In the genomic region with DNA sequence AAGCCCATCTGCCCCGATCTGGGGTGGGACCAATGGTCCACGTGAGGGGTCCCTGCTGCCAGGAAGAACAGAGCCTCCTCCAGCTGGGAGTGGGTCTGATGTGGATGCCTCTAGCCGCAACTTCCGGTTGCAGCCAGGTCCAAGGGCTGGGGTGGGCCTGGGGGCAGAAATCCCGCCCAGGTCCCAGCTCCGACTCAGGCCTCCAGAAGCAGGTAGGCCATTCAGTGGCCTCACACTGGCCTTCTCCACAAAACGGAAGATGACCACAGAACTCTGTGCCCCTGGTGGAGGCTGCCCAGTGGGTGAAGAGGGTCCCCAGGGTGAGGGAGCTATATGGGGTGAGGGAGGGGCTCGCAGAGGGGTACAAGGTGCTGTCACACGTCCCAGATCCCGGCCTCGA, we compare ENCODE assay signal across 19 mouse cellular contexts. TPM values are rescaled to one million over a fixed set of nuclear protein-coding genes. Genes with fewer than 3 reads are reported as not detected.
A peak's percentile ranks its signal among the peaks of the same experiment; 100 is the strongest.
DNase-seq lines count a peak whose midpoint lies in the region; ATAC-seq lines count a peak whose summit lies in the region.
"Had no signal": no experiment of that assay in that cellular context is flagged by ENCODE, and none has a peak within 500 bp of the region (broad histone marks: within the 10 kb centered on the region; RNA-seq: fewer than 3 reads in every experiment).

No protein-coding gene starts in this region.

- H3K4me2 ChIP-seq in neural tube, embryonic 12.5 days (replicated peaks) = peak overlapping the region; percentile 100; the same call in 1 of the 2 replicates
- H3K4me2 ChIP-seq in midbrain, embryonic 15.5 days = peak overlapping the region; percentile 93
- no peak overlapping the region for H3K4me2 ChIP-seq in kidney, embryonic 15.5 days
- H3K4me2 ChIP-seq: heart, embryonic 12.5 days; liver, embryonic 11.5 days had no signal

- ATAC-seq in neural tube, embryonic 12.5 days (ENCODE audit: low FRiP score, low read depth) = no peak
- no peak for ATAC-seq in midbrain, embryonic 15.5 days (replicated peaks)
- no peak for ATAC-seq in kidney, embryonic 15.5 days (replicated peaks; ENCODE audit: low FRiP score)

- H3K36me3 ChIP-seq in neural tube, embryonic 12.5 days = no peaks in the 10 kb centered on the region
- no peaks in the 10 kb centered on the region for H3K36me3 ChIP-seq in midbrain, embryonic 15.5 days (replicated peaks)
- no peaks in the 10 kb centered on the region for H3K36me3 ChIP-seq in kidney, embryonic 15.5 days
- H3K36me3 ChIP-seq: heart, embryonic 12.5 days had no signal

- no peaks in the 10 kb centered on the region for H3K9me3 ChIP-seq in neural tube, embryonic 12.5 days
- H3K9me3 ChIP-seq in midbrain, embryonic 15.5 days = no peaks in the 10 kb centered on the region
- no peaks in the 10 kb centered on the region for H3K9me3 ChIP-seq in kidney, embryonic 15.5 days (replicated peaks)
- H3K9me3 ChIP-seq: heart, embryonic 12.5 days had no signal

- 70% methylated on average over 11 of the region's 11 CpGs for WGBS in neural tube, embryonic 12.5 days
- WGBS in midbrain, embryonic 15.5 days = 70% methylated on average over 11 of the region's 11 CpGs
- 68% methylated on average over 11 of the region's 11 CpGs for WGBS in kidney, embryonic 15.5 days

- H3K4me1 ChIP-seq in neural tube, embryonic 12.5 days = peaks cover 45% of the 10 kb centered on the region
- peaks cover 85% of the 10 kb centered on the region for H3K4me1 ChIP-seq in midbrain, embryonic 15.5 days
- peaks cover 31% of the 10 kb centered on the region for H3K4me1 ChIP-seq in kidney, embryonic 15.5 days

- peak; percentile 3 for DNase-seq in gastrocnemius, postnatal 14 days
- DNase-seq in gastrocnemius, postnatal 4 days (ENCODE audit: low spot score in 2 of 2) = no peak
- no peak for DNase-seq in neural tube, embryonic 10.5 days (ENCODE audit: extremely low spot score, low spot score)
- DNase-seq in yolk sac, embryonic 10.5 days (ENCODE audit: low spot score) = no peak
- DNase-seq: adrenal gland, adult 8-10 months; heart, postnatal 14 days; kidney, adult 9 months; kidney, postnatal 36 days; lung, adult 18-20 months; lung, postnatal 14 days; retina, postnatal 1 day; thymus, postnatal 14 days had no signal

- no peak overlapping the region for H3K4me3 ChIP-seq in neural tube, embryonic 12.5 days
- H3K4me3 ChIP-seq in midbrain, embryonic 15.5 days = peak overlapping the region; percentile 60; the same call in 1 of the 2 replicates
- H3K4me3 ChIP-seq in kidney, embryonic 15.5 days (replicated peaks) = no peak overlapping the region
- H3K4me3 ChIP-seq: heart, embryonic 12.5 days; left cerebral cortex, adult 2 months had no signal

- H3K9ac ChIP-seq in neural tube, embryonic 12.5 days = no peak overlapping the region
- H3K9ac ChIP-seq in midbrain, embryonic 15.5 days = peak overlapping the region; percentile 45
- H3K9ac ChIP-seq in kidney, embryonic 15.5 days = no peak overlapping the region
- H3K9ac ChIP-seq: heart, embryonic 12.5 days had no signal

- no peak overlapping the region for H3K27ac ChIP-seq in neural tube, embryonic 12.5 days
- no peak overlapping the region for H3K27ac ChIP-seq in midbrain, embryonic 15.5 days
- H3K27ac ChIP-seq in kidney, embryonic 15.5 days = no peak overlapping the region
- H3K27ac ChIP-seq: left cerebral cortex, adult 2 months had no signal

- intact Hi-C loops in gastrocnemius, postnatal 14 days (cut with DNase I; ENCODE audit: low total_unique reads) = no loop called here

- peaks cover 59% of the 10 kb centered on the region for H3K27me3 ChIP-seq in neural tube, embryonic 12.5 days (replicated peaks)
- H3K27me3 ChIP-seq in midbrain, embryonic 15.5 days (replicated peaks) = no peaks in the 10 kb centered on the region
- H3K27me3 ChIP-seq in kidney, embryonic 15.5 days = peaks cover 82% of the 10 kb centered on the region

RNA-seq across cellular contexts. Expression of a gene that starts 2.6 kb away (rescaled TPM):
- 1 to 10 TPM; 1.4 to 1.9 TPM for total RNA-seq in gastrocnemius, postnatal 14 days (2021)
- total RNA-seq in gastrocnemius, postnatal 4 days (2021) = 1 to 10 TPM; 2.0 to 2.9 TPM
- polyA plus RNA-seq in neural tube, embryonic 12.5 days (2016; fragmentation: Nextera tagmentation; extraction: Ambion mirVana) = 29.9 and 31.6 TPM in 2 replicates
- 146 and 148 TPM in 2 replicates for polyA plus RNA-seq in midbrain, embryonic 15.5 days (2015; fragmentation: Nextera tagmentation; extraction: Ambion mirVana)
- polyA plus RNA-seq in kidney, embryonic 15.5 days (2015; fragmentation: Nextera tagmentation; extraction: Ambion mirVana) = 3.9 and 7.2 TPM in 2 replicates
- total RNA-seq: granulocyte monocyte progenitor cell, adult 5-6 weeks had no signal

RNA-seq across cellular contexts. Expression of a gene that starts 3.6 kb away (rescaled TPM):
- 1 to 10 TPM; 2.4 to 2.8 TPM for total RNA-seq in gastrocnemius, postnatal 14 days (2021)
- 1 to 10 TPM; 4.4 to 5.1 TPM for total RNA-seq in gastrocnemius, postnatal 4 days (2021)
- 26.8 and 28.2 TPM in 2 replicates for polyA plus RNA-seq in neural tube, embryonic 12.5 days (2016; fragmentation: Nextera tagmentation; extraction: Ambion mirVana)
- polyA plus RNA-seq in midbrain, embryonic 15.5 days (2015; fragmentation: Nextera tagmentation; extraction: Ambion mirVana) = 48.2 and 54.8 TPM in 2 replicates
- 18.2 and 20.1 TPM in 2 replicates for polyA plus RNA-seq in kidney, embryonic 15.5 days (2015; fragmentation: Nextera tagmentation; extraction: Ambion mirVana)

RNA-seq across cellular contexts. Expression of a gene that starts 14.1 kb away (rescaled TPM):
- total RNA-seq in gastrocnemius, postnatal 14 days (2021) = 10 to 100 TPM; 68.7 to 79.0 TPM
- total RNA-seq in gastrocnemius, postnatal 4 days (2021) = 100 to 1,000 TPM; 106 to 120 TPM
- polyA plus RNA-seq in neural tube, embryonic 12.5 days (2016; fragmentation: Nextera tagmentation; extraction: Ambion mirVana) = 284 and 289 TPM in 2 replicates
- polyA plus RNA-seq in midbrain, embryonic 15.5 days (2015; fragmentation: Nextera tagmentation; extraction: Ambion mirVana) = 340 and 347 TPM in 2 replicates
- 158 and 177 TPM in 2 replicates for polyA plus RNA-seq in kidney, embryonic 15.5 days (2015; fragmentation: Nextera tagmentation; extraction: Ambion mirVana)

RNA-seq across cellular contexts. Expression of a gene that starts 16.6 kb away (rescaled TPM):
- total RNA-seq in gastrocnemius, postnatal 14 days (2021) = 1 to 10 TPM; 1.1 TPM
- total RNA-seq in gastrocnemius, postnatal 4 days (2021) = 1 to 10 TPM; 1.7 to 2.5 TPM
- polyA plus RNA-seq in neural tube, embryonic 12.5 days (2016; fragmentation: Nextera tagmentation; extraction: Ambion mirVana) = 8.5 and 9.3 TPM in 2 replicates
- polyA plus RNA-seq in midbrain, embryonic 15.5 days (2015; fragmentation: Nextera tagmentation; extraction: Ambion mirVana) = 11.1 and 11.7 TPM in 2 replicates
- 12.5 and 15.0 TPM in 2 replicates for polyA plus RNA-seq in kidney, embryonic 15.5 days (2015; fragmentation: Nextera tagmentation; extraction: Ambion mirVana)

RNA-seq across cellular contexts. Expression of a gene that starts 20.2 kb away (rescaled TPM):
- total RNA-seq in gastrocnemius, postnatal 14 days (2021) = 10 to 100 TPM in 1 of 2 experiments, 1 to 10 TPM in 1; 9.6 to 10.4 TPM
- 10 to 100 TPM; 19.0 to 20.2 TPM for total RNA-seq in gastrocnemius, postnatal 4 days (2021)
- 3.9 and 4.0 TPM in 2 replicates for polyA plus RNA-seq in neural tube, embryonic 12.5 days (2016; fragmentation: Nextera tagmentation; extraction: Ambion mirVana)
- 2.3 and 2.7 TPM in 2 replicates for polyA plus RNA-seq in midbrain, embryonic 15.5 days (2015; fragmentation: Nextera tagmentation; extraction: Ambion mirVana)
- 8.3 and 9.8 TPM in 2 replicates for polyA plus RNA-seq in kidney, embryonic 15.5 days (2015; fragmentation: Nextera tagmentation; extraction: Ambion mirVana)
